Mouse (Mus musculus) limb, embryonic 14.5 days (tissue): Measurements from ENCODE around the gene Kcnc1. TPM values are rescaled to one million over a fixed set of nuclear protein-coding genes. Genes with fewer than 3 reads are reported as not detected.

ENCODE experiments used
- ATAC-seq: fragments of 200-750 bp; cut with Nextera tagmentation; 2 replicates; pipeline ENCODE4 v1.8.0; 2017; ENCODE audit warnings: low read depth, moderate number of reproducible peaks, moderate TSS enrichment; ENCODE audit not compliant: low FRiP score
- DNase-seq: peaks from one replicate; pipeline ENCODE4 v3.0.0-alpha.2; 2015; ENCODE audit warnings: low spot score
- H3K27ac ChIP-seq: fragments of 300-500 bp; sonication (generic); replicated peaks from 2 replicates; pipeline ENCODE4 v1.5.1; 2014; ENCODE audit warnings: low read depth, mild to moderate bottlenecking, low read length, moderate library complexity, mixed read lengths
- H3K27me3 ChIP-seq: fragments of 300-500 bp; sonication (generic); 2 replicates; pipeline ENCODE4 v1.6.1; 2014; ENCODE audit warnings: low read length, mixed read lengths; ENCODE audit not compliant: control insufficient read depth, insufficient read depth
- H3K36me3 ChIP-seq: fragments of 300-500 bp; sonication (generic); 2 replicates; pipeline ENCODE4 v1.6.1; 2014; ENCODE audit warnings: mild to moderate bottlenecking, low read length, moderate library complexity, mixed read lengths; ENCODE audit not compliant: control insufficient read depth, insufficient read depth
- H3K4me1 ChIP-seq: fragments of 300-500 bp; sonication (generic); 2 replicates; pipeline ENCODE4 v1.6.1; 2014; ENCODE audit warnings: antibody characterized with exemption, low read length, mixed read lengths; ENCODE audit not compliant: control insufficient read depth, insufficient read depth
- H3K4me2 ChIP-seq: fragments of 300-500 bp; sonication (generic); replicated peaks from 2 replicates; pipeline ENCODE4 v1.6.1; 2014; ENCODE audit warnings: low read depth, mild to moderate bottlenecking, low read length, moderate library complexity; ENCODE audit not compliant: severe bottlenecking
- H3K4me3 ChIP-seq: fragments of 300-500 bp; sonication (generic); replicated peaks from 2 replicates; pipeline ENCODE4 v1.5.1; 2014; ENCODE audit warnings: low read length
- H3K9ac ChIP-seq: fragments of 300-500 bp; sonication (generic); 2 replicates; pipeline ENCODE4 v1.6.1; 2014; ENCODE audit warnings: mild to moderate bottlenecking, low read depth, low read length, moderate library complexity; ENCODE audit not compliant: severe bottlenecking
- H3K9me3 ChIP-seq: fragments of 300-500 bp; sonication (generic); 2 replicates; pipeline ENCODE4 v1.6.1; 2016; ENCODE audit warnings: low read length; ENCODE audit not compliant: control insufficient read depth
- POLR2A ChIP-seq: fragments of 200-500 bp; IDR thresholded peaks from 2 replicates; pipeline ENCODE4 v1.8.0; 2012; ENCODE audit warnings: inconsistent platforms, mild to moderate bottlenecking, moderate library complexity, borderline replicate concordance; ENCODE audit not compliant: insufficient read depth, insufficient read length; ENCODE audit errors: extremely low read depth
- WGBS: fragments of 180-500 bp; shearing (Covaris S2); extraction: QIAGEN DNeasy Blood & Tissue Kit; methylation state at CpG from one replicate; pipeline ENCODE4 v1.1.7; 2014; 5-methylcytosine and 5-hydroxymethylcytosine counted together
- polyA plus RNA-seq, 2 experiments: library from polyadenylated mRNA; depleted of rRNA in 1 of 2; stranded (reverse) in 1 of 2; unstranded in 1 of 2; fragments of >200 nt; fragmentation: Nextera tagmentation in 1 of 2; extraction: Ambion mirVana in 1 of 2; gene quantifications; 2 replicates each; pipeline versions ENCODE4 v1.2.1 to v1.2.3; 2012 to 2014

Kcnc1 gene
- polyA plus RNA-seq (2012; rRNA removed), result 0.28 and 0.40 TPM in 2 replicates
- polyA plus RNA-seq (2014; fragmentation: Nextera tagmentation; extraction: Ambion mirVana), result 0.07 and 0.11 TPM in 2 replicates

- peak within 1 kb of the TSS; percentile 90 for H3K4me2 ChIP-seq
- peak; percentile 80 for DNase-seq
- ATAC-seq, result peak; percentile 82
- TF ChIP-seq POLR2A, result no peak
- 0% methylated on average over 20 of the region's 93 CpGs for WGBS
- H3K9me3 ChIP-seq, result no peaks in the 10 kb centered on the region
- H3K9ac ChIP-seq, result no peak within 1 kb of the TSS
- H3K27me3 ChIP-seq, result peaks cover 67% of the 10 kb centered on the region
- no peak within 1 kb of the TSS for H3K27ac ChIP-seq
- H3K36me3 ChIP-seq, result no peaks in the 10 kb centered on the region
- H3K4me1 ChIP-seq, result peaks cover 4% of the 10 kb centered on the region; the same call in 1 of the 2 replicates
- H3K4me3 ChIP-seq, result peak within 1 kb of the TSS; percentile 44
These were observed at the start of gene Kcnc1 for GRCm38 (mm10) chr7:46396231-46396927. Gene Kcnc1 (plus strand): TSS chr7:46396497.

- TF ChIP-seq POLR2A, result no peak
- no peak for DNase-seq
- no peak for ATAC-seq
- H3K9me3 ChIP-seq, result no peaks in the 10 kb centered on the region
- H3K4me2 ChIP-seq, result no peak overlapping the region
- H3K4me1 ChIP-seq, result no peaks in the 10 kb centered on the region
- 60% methylated on average over 4 of the region's 4 CpGs for WGBS
- H3K4me3 ChIP-seq, result no peak overlapping the region
- H3K9ac ChIP-seq, result no peak overlapping the region
- peaks cover 30% of the 10 kb centered on the region for H3K27me3 ChIP-seq
- H3K27ac ChIP-seq, result no peak overlapping the region
- H3K36me3 ChIP-seq, result no peaks in the 10 kb centered on the region
These were observed 48.6 kb upstream of the Kcnc1 start for GRCm38 (mm10) chr7:46347692-46348091.

- Histone ChIP-seq H3K27me3 (peaks cover 30% of the 10 kb centered on the region), H3K27ac (no peak overlapping the region), H3K9me3 (no peaks in the 10 kb centered on the region), H3K9ac (no peak overlapping the region), H3K36me3 (no peaks in the 10 kb centered on the region), H3K4me3 (no peak overlapping the region), H3K4me2 (no peak overlapping the region), H3K4me1 (no peaks in the 10 kb centered on the region)
- no peak for TF ChIP-seq POLR2A
- DNase-seq (peak; percentile 19), ATAC-seq (peak; percentile 31)
- 5% methylated on average over 18 of the region's 36 CpGs for WGBS
These were observed 47.5 kb upstream of the Kcnc1 start for GRCm38 (mm10) chr7:46348813-46349212.

GRCm38 (mm10) chr7:46350119-46350702, 46.1 kb upstream of the Kcnc1 start:
- no peak overlapping the region for H3K9ac ChIP-seq
- H3K4me1 ChIP-seq, result no peaks in the 10 kb centered on the region
- no peak overlapping the region for H3K27ac ChIP-seq
- H3K4me2 ChIP-seq, result no peak overlapping the region
- DNase-seq (no peak), ATAC-seq (peak; percentile 18; the same call in 1 of the 2 replicates)
- 60% methylated on average over 9 of the region's 9 CpGs for WGBS
- H3K4me3 ChIP-seq, result no peak overlapping the region
- TF ChIP-seq POLR2A, result no peak
- H3K9me3 ChIP-seq, result no peaks in the 10 kb centered on the region
- H3K36me3 ChIP-seq, result no peaks in the 10 kb centered on the region
- peaks cover 30% of the 10 kb centered on the region for H3K27me3 ChIP-seq

GRCm38 (mm10) chr7:46352748-46353147, 43.5 kb upstream of the Kcnc1 start:
- Histone ChIP-seq H3K4me1 (no peaks in the 10 kb centered on the region), H3K27me3 (peaks cover 21% of the 10 kb centered on the region), H3K27ac (no peak overlapping the region), H3K9me3 (no peaks in the 10 kb centered on the region), H3K4me2 (no peak overlapping the region), H3K4me3 (no peak overlapping the region), H3K9ac (no peak overlapping the region), H3K36me3 (no peaks in the 10 kb centered on the region)
- 60% methylated on average over 2 of the region's 2 CpGs for WGBS
- ATAC-seq (peak; percentile 10), DNase-seq (no peak)
- no peak for TF ChIP-seq POLR2A
